Mouse (Mus musculus): ENCODE measurements around the gene Car14.

GRCm38 (mm10) chr3:95906860-95907259 is 2.4 kb upstream of the Car14 start:
- TF ChIP-seq POLR2A (IDR thresholded peaks at IDR 0.05; ENCODE audit: extremely low read depth, insufficient read depth, low read length) (no peak), CTCF (IDR thresholded peaks at IDR 0.05; ENCODE audit: extremely low read depth, insufficient read depth, low read length) (peak; percentile 80)
